Mouse (Mus musculus) lung, postnatal 0 days (tissue): ENCODE data around the gene Ift43.

Experiments used
- CTCF ChIP-seq: IDR thresholded peaks from 2 replicates; pipeline ENCODE4 v1.5.1; 2016; ENCODE audit warnings: antibody characterized with exemption, mild to moderate bottlenecking
- EP300 ChIP-seq: IDR thresholded peaks from 2 replicates; pipeline ENCODE4 v1.6.1; 2016; ENCODE audit warnings: antibody characterized with exemption, mild to moderate bottlenecking, control low read depth

DNA sequence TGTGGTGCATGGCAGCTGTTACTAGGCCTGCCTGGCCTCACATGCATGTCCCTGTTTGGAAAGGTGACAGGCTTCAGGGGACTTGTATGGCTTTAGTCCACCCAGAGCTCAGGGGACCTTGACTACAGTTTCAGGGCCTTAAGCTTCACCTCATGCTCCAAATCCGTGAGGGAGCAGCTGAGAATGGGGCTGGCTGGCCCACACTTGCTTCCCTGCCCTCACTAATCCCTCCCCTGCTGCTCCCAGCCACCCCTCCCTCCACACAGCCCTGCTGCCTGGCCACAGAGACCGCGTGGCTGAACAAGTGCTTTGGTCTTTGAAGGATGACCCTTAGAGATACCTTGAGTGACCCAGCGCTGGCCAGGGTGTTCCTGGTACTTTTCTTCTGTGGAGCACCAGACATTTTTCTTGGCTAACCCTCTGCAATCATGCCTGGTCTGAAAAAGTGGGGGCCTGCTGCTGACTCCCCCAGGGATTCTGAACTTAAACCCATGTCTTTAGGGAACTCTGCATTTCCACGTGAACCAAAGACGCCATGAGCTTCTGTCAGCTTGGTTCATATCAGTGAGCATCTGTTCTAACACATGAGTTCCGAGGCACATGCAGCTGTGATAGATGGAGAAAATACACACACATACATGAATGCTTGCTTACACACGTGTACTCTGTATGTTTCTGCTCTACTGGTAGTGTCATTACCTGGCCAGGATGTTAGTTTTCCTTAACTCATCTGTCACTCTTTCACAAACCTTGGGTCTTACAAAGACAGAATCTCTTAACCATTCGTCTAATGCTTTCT, 45.8 kb upstream of the Ift43 start:
- TF ChIP-seq CTCF (no peak), EP300 (no peak)
